Mouse (Mus musculus) C2C12 (cell line): ENCODE data around the gene Kyat1. TPM values are rescaled to one million over a fixed set of nuclear protein-coding genes. Genes with fewer than 3 reads are reported as not detected.
"Not testable (repeated sequence)": the region's sequence is repeated elsewhere in the genome, so short reads cannot be mapped to it uniquely, and the experiment has no call there.

ENCODE experiments used
- H3K27me3 ChIP-seq: one replicate; pipeline ENCODE4 v1.6.1; 2011; ENCODE audit not compliant: control insufficient read depth, insufficient read depth, insufficient read length
- H3K36me3 ChIP-seq: one replicate; pipeline ENCODE4 v1.6.1; 2011; ENCODE audit not compliant: control insufficient read depth, insufficient read depth
- H3K4me3 ChIP-seq: one replicate; pipeline ENCODE4 v1.5.1; 2011; ENCODE audit warnings: mild to moderate bottlenecking, control low read depth; ENCODE audit not compliant: poor library complexity, insufficient read depth, severe bottlenecking
- H3K79me2 ChIP-seq: one replicate; pipeline ENCODE4 v1.6.1; 2011; ENCODE audit not compliant: control insufficient read depth, insufficient read depth
- H3K79me3 ChIP-seq: one replicate; pipeline ENCODE4 v1.6.1; 2011; ENCODE audit warnings: low read depth, control low read depth
- H3ac ChIP-seq: one replicate; pipeline ENCODE3; 2011; ENCODE audit warnings: low read depth; ENCODE audit not compliant: control insufficient read depth, insufficient read length
- CEBPB ChIP-seq: IDR thresholded peaks from one replicate; pipeline ENCODE4 v1.6.1; 2011; ENCODE audit warnings: low read depth, mild to moderate bottlenecking, control low read depth, moderate library complexity
- CTCF ChIP-seq: IDR thresholded peaks from one replicate; pipeline ENCODE4 v1.5.1; 2011; ENCODE audit not compliant: control insufficient read depth, insufficient read depth, insufficient read length
- FOSL1 ChIP-seq: IDR thresholded peaks from one replicate; pipeline ENCODE4 v1.8.0; 2011; ENCODE audit warnings: mild to moderate bottlenecking, low read length; ENCODE audit not compliant: poor library complexity, insufficient read depth, severe bottlenecking
- MAX ChIP-seq: IDR thresholded peaks from one replicate; pipeline ENCODE4 v1.6.1; 2011; ENCODE audit warnings: mild to moderate bottlenecking, control low read depth
- MYOD1 ChIP-seq: IDR thresholded peaks from one replicate; pipeline ENCODE4 v1.6.1; 2011; ENCODE audit warnings: low read depth; ENCODE audit not compliant: control insufficient read depth, insufficient read length
- MYOG ChIP-seq: IDR thresholded peaks from one replicate; pipeline ENCODE4 v1.6.1; 2011; ENCODE audit not compliant: control insufficient read depth, insufficient read length; ENCODE audit errors: extremely low read depth
- USF1 ChIP-seq: IDR thresholded peaks from one replicate; pipeline ENCODE4 v1.6.1; 2011; ENCODE audit warnings: low read depth, mild to moderate bottlenecking, control low read depth, moderate library complexity
- polyA plus RNA-seq: library from polyadenylated mRNA; unstranded; fragments of >200 nt; fragmentation: generic; extraction: Trizol; gene quantifications from one replicate; pipeline ENCODE4 v1.2.1, GENCODE M21; 2012; ENCODE audit warnings: missing spikeins

Kyat1 gene
- polyA plus RNA-seq, 1 experiment, result 2.7 TPM

GRCm38 (mm10) chr2:30173541-30174240 lies 32.0 kb downstream of the Kyat1 start:
- H3K79me3 ChIP-seq, result no peaks in the 10 kb centered on the region
- no peaks in the 10 kb centered on the region for H3K27me3 ChIP-seq
- TF ChIP-seq FOSL1 (no peak), MAX (no peak), MYOD1 (no peak), CEBPB (no peak), CTCF (no peak), MYOG (no peak), USF1 (no peak)
- peaks cover 39% of the 10 kb centered on the region for H3K36me3 ChIP-seq
- no peak overlapping the region for H3K4me3 ChIP-seq
- H3ac ChIP-seq, result no peak overlapping the region
- H3K79me2 ChIP-seq, result peaks cover 15% of the 10 kb centered on the region

DNA sequence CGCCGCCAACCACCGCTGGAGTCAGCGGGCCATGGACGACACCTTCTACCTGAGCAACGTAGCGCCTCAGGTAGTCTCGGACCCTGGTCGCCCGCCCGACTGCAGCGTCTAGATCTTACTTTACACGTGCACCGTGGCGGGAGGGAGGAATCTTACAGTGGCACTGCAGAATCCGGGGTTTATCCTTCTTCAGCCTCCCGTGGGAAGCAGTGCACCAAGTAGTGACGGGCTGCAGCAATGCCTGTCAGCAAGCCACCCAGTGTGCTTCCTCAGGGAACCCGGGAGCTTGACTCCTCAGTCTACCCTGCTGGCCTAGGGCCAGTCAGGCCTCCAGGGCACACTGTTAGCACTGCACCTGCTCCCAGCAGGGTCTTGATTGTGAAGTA lies 33.7 kb downstream of the Kyat1 start:
- Histone ChIP-seq H3K27me3 (no peaks in the 10 kb centered on the region), H3ac (peak overlapping the region; percentile 64), H3K79me2 (peaks cover 4% of the 10 kb centered on the region), H3K79me3 (no peaks in the 10 kb centered on the region), H3K4me3 (peak overlapping the region; percentile 31), H3K36me3 (peaks cover 39% of the 10 kb centered on the region)
- no peak for TF ChIP-seq CTCF
- TF ChIP-seq MYOG, result no peak
- TF ChIP-seq CEBPB, result no peak
- no peak for TF ChIP-seq FOSL1
- TF ChIP-seq USF1, result no peak
- no peak for TF ChIP-seq MYOD1

GRCm38 (mm10) chr2:30171371-30171996 lies 34.2 kb downstream of the Kyat1 start, which contains the start of gene Endog:
Gene Endog (plus strand): TSS chr2:30171493.
- no peak for TF ChIP-seq MYOD1
- no peak for TF ChIP-seq FOSL1
- TF ChIP-seq CTCF, result no peak
- TF ChIP-seq USF1, result no peak
- TF ChIP-seq MAX, result no peak
- TF ChIP-seq MYOG, result no peak
- TF ChIP-seq CEBPB, result no peak
- Histone ChIP-seq H3K79me3 (no peaks in the 10 kb centered on the region), H3ac (peak within 1 kb of the TSS; percentile 64), H3K27me3 (no peaks in the 10 kb centered on the region), H3K4me3 (peak within 1 kb of the TSS; percentile 31), H3K36me3 (peaks cover 34% of the 10 kb centered on the region), H3K79me2 (no peaks in the 10 kb centered on the region)

DNA sequence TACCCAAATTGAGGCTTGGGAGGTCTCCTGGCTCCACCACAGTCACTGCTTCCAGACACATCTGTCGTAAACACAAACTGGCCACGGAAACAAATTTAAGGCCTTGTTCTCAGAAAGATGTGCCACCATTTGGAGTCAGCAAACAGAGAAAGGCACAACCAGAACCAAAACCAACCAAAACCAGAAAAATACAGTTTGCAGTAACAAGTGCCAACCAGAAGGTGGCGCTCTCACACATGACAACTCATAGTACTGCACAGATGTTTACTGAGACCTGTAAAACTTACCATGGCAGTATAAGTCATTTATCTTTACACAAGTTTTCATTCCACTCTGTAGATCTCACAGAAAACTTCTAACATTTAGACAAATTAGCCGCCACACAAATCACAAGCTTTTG lies 39.0 kb downstream of the Kyat1 start:
- no peaks in the 10 kb centered on the region for H3K79me3 ChIP-seq
- H3ac ChIP-seq, result no peak overlapping the region
- no peaks in the 10 kb centered on the region for H3K36me3 ChIP-seq
- H3K27me3 ChIP-seq, result no peaks in the 10 kb centered on the region
- H3K79me2 ChIP-seq, result no peaks in the 10 kb centered on the region
- TF ChIP-seq MAX, result no peak
- H3K4me3 ChIP-seq, result no peak overlapping the region

DNA sequence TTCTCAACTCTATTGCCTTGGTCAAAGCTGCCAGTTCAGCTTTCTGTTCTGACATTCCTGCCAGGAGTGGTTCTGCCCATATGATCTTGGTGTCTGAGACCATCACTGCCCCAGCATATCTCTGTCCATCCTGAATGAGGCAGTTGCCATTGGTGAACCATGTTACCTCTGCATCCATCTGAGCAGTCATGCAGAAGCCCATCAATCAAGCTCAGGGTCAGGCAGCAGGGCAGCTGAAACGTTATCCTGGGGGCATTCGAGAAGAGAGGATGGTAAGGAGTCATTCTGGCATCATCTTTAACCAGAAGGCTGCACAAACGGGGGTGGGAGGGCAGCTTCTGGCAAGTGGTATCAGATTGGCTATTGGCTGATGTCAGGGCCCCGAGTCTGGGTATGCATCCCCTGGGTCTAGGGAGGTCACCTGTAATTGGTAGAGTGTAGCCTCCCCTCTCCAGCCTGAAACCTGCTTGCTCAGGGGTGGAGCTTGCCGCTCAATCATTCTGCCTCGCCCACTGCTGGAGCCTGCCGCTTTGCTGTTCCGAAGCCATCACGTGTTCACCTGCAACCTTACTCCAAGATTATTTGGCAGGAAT lies 41.2 kb downstream of the Kyat1 start:
- Histone ChIP-seq H3K27me3 (no peaks in the 10 kb centered on the region), H3K79me3 (no peaks in the 10 kb centered on the region), H3K79me2 (no peaks in the 10 kb centered on the region), H3K4me3 (no peak overlapping the region), H3ac (no peak overlapping the region), H3K36me3 (no peaks in the 10 kb centered on the region)
- TF ChIP-seq FOSL1, result no peak
- TF ChIP-seq CEBPB, result no peak
- no peak for TF ChIP-seq USF1
- no peak for TF ChIP-seq CTCF
- TF ChIP-seq MYOD1, result no peak
- TF ChIP-seq MYOG, result no peak
- no peak for TF ChIP-seq MAX

GRCm38 (mm10) chr2:30161809-30162208 lies 43.8 kb downstream of the Kyat1 start:
- TF ChIP-seq MYOD1, result no peak
- H3K27me3 ChIP-seq, result no peaks in the 10 kb centered on the region
- no peaks in the 10 kb centered on the region for H3K36me3 ChIP-seq
- H3K79me3 ChIP-seq, result no peaks in the 10 kb centered on the region
- no peak overlapping the region for H3K4me3 ChIP-seq
- no peak overlapping the region for H3ac ChIP-seq
- H3K79me2 ChIP-seq, result no peaks in the 10 kb centered on the region

DNA sequence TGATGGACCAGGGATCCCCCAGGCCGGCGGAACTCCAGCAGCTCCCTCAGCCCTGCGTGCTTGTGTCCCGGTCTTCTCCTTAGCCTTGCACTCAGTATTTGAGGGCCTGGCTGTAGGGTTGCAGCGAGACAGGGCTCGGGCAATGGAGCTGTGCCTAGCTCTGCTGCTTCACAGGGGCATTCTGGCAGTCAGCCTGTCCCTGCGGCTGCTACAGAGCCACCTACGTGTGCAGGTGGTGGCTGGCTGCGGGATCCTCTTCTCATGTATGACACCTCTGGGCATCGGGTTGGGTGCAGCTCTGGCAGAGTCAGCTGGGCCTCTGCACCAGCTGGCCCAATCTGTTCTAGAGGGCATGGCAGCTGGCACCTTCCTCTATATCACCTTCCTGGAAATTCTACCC lies 45.8 kb downstream of the Kyat1 start:
- H3K27me3 ChIP-seq, H3ac ChIP-seq, H3K79me2 ChIP-seq, H3K36me3 ChIP-seq, H3K4me3 ChIP-seq, H3K79me3 ChIP-seq: not testable (repeated sequence)
